Mouse (Mus musculus): ENCODE results near the gene H2-T23.
A peak's percentile ranks its signal among the peaks of the same experiment; 100 is the strongest.
"Not testable (repeated sequence)": the region's sequence is repeated elsewhere in the genome, so short reads cannot be mapped to it uniquely, and the experiment has no call there.

Gene H2-T23

DNA sequence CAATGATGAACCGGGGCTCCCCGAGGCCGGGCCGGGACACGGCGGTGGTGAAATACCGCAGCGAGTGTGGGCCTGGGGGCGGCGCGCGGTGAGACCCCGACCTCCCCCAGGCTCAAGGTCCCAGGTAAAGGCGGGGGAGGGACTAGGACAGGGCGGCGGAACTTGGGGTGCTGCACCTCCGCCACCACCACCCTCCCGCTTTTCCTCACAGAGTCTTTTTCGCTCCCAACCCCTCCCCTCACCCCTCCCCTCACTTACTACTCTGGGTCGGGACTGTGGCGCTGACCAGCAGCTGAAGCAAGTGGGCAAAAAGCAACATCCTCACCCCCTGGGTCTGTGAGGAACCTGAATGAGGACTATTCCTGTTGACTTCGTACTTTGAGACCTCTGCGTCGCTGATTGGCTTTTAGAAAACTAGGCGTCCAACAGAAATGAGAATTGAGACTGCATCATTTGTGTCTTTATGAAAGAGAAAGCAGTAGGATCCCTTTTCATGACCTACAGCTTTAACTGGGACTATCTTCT, at the start of gene H2-T23:
TSS of gene H2-T23 (minus strand) at position 505 of the 525 bp plus-strand sequence.
- DNase-seq, result peak; percentile 62

DNA sequence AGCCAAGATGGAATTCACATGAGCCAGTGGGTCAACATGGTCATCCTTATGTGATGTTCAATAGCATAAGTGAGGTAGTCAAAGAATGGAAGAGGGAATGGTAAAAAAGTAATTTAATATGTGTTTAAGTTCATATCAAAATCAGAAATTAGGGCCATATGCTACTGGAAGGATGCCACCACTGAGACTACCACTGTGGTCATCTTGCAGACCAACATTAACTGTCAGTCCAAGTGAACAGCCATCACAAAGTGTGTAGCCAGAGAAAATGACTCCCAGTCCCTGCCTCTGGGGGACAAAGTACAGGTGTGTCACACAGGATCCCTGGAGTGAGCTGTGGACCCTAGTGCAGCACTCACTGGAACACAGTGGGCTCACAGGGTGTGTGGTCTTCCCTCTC, 49.2 kb upstream of the H2-T23 start:
- not testable (repeated sequence) for DNase-seq

DNA sequence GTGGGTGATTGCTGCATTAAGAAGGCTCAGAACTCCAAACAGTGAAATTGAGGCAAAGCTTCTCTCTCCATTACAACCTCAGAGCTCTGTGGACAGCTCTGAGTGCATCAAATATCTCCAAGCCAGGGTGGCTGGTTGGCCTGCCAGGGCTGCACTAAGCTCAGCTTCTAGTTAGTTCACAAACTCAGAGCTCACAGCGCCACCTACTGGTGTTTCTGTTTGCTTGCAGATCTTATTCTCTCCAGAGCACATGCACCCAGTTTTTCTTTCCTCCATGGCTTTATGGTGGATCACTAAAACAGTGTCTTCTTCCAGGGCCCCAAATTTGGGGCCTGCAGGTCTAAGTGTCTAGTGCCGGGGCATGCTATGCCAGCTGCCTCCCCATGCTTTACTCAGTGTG, 28.2 kb upstream of the H2-T23 start:
- DNase-seq, result peak; percentile 95

DNA sequence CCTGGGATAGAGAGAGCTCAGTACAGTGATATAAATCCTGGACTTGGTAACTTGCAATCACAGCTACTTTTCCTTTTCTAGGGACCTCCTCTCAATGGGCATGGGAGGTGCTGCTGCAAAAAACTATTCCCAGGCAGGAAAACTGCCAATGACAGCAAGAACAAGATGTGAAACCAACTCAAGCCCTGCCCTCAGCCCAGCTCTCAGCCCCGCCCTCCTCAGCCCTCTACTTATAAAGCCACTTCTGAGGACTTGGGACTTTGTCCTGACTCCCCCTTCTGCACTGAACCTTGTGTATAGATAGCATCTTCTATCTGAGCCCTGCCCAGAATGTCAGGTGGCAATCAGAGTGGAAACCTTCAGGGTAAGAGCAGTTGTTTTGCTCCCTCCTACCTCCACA, 25.7 kb upstream of the H2-T23 start, which contains the start of gene Gm11127:
TSS of gene Gm11127 (minus strand) at position 10 of the 400 bp plus-strand sequence.
- not testable (repeated sequence) for DNase-seq

DNA sequence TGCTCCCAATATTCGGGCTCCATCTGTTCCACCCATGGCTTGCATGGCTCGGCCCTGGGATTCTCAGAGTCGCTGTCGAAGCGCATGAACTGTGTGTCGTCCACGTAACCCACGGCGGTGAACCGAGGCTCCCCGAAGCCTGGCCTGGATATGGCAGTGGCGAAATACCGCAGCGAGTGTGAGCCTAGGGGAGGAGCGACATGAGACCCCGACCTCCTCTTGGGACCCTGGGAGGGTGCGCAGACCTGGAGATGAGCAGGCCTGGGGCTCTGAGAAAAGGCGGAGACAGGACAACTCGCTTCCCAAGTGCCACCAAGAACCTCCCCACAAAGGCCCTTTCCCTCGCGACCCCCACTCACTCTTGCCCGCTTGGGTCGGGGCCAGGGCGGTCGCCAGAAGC, 25.3 kb upstream of the H2-T23 start:
- DNase-seq, result not testable (repeated sequence)

DNA sequence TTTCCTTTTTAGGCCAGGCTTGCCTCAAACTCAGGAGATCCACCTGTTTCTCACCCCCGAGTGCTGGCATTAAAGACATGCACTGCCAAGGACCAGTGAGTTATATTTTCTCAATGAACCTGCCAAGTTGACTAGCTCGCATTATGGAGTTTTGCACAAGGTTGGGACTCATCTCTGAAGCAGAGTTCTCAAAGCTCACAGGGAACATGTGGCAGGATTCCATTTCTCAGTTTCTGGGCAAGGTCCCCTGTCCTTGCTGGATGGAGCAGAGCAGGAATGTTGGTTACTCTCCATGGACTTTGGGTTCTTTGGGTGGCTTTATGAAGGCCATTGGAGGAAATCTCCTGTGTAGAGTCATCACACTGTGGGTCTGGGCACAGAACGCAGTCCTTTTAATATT, 10.6 kb upstream of the H2-T23 start:
- DNase-seq, result no peak

DNA sequence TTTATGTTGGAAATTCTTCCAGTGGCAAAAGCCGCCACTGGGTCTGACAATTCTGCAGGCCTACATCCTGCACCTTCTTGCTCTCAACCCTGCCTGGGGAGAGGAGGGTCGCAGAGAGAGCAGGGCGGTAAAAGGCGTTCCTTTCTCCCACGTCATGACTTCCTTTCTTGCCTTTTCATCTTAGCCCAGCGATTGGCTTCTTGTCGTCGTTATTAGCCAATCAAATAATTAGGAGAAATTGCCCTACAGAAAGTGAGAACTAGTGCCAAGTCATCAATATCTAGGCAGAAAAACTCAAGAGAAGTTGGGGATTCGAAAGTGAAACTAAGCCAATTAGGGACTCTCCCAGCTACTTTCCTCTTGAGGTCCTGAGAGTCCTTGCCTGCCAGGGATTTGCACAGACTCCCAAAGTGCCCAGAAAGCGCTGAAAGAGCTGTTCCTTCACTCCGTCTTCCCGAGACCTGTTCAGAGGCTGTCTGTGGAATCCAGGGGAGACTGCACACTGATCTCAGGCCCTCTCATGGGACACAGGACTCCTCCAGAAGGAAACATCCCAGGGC, 10.0 kb upstream of the H2-T23 start, which contains the start of the genes H2-T22 and Gm6034:
TSS of gene H2-T22 (minus strand) at position 138 of the 560 bp plus-strand sequence.
TSS of gene Gm6034 (plus strand) at position 352 of the 560 bp plus-strand sequence.
- DNase-seq, result peak; percentile 74

DNA sequence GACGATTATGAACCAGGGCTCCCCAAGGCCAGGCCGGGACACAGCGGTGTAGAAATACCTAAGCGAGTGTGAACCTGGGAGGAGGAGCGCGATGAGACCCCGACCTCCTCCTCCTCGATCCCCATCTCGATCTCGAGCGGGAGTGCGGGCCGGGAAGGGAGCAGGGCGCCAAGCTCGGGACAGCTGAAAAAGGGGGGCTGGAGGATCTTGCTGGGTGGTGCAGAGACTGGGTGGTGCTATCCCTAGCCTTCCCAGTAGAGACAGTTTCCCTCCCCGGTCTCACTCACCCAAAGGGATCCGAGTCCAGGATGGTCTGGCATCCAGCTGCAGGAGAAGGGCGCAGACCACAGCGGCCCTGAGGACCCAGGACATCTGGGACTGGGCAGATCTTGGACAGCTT, 9.4 kb upstream of the H2-T23 start:
- not testable (repeated sequence) for DNase-seq

DNA sequence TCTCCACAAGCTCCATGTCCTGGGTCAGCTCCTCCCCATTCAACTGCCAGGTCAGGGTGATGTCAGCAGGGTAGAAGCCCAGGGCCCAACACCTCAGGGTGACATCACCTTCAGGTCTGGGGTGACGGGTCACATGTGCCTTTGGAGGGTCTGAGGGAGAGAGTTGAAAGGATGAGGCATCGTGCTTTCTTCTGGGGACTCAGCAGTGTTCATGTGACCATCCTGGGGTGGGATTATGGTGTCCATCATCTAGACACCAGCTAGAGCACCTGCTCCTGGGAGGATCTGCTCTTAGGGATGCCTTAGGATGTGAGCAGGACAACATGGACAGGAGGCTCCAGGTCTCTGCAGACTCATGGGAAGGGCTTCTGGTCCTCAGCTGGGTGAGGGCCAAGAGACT, 7.9 kb upstream of the H2-T23 start:
- not testable (repeated sequence) for DNase-seq

DNA sequence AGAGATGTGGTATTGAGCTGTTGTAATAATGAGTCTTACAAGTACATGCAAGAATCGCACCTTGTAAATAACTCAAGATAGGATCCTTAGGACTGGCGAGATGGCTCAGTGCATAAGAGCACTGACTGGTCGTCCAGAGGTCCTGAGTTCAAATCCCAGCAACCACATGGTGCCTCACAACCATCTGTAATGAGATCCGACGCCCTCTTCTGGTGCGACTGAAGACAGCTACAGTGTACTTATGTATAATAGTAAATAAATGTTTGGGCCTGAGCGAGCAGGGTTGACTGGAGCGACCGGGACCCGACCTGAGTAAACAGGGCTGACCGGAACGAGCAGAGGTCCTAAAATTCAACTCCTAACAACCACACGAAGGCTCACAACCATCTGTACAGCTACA, 3.5 kb upstream of the H2-T23 start:
- not testable (repeated sequence) for DNase-seq

DNA sequence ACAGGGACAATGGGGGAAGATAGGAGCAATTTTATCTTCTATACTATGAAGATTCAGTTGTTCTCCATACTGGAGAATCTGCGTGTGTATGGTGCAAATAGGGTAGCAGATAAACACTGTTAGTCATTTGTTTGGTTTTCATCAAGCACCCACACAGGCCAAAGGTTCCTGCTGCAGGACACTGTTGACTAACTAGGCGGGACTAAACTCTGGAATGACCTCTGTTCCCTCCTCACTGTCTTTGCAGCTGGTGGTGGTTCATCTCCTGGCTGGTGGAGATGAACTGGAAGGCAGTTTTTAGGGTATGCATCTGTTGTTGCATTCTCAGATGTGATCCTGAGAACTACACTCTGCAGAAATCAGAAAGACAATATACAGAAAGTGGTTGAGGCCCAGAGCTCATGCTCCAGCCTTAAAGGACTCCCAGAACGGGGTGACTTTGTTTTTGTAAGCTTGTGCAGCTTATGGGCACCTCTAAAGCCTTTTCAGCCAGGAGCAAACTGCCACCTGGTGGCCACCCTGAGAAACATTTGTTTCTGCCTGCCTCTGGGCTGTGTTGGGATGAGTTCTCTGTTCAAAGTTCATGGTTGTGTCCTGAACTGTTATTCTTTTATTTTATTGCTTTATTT, 2.5 kb upstream of the H2-T23 start:
- peak; percentile 70 for DNase-seq

DNA sequence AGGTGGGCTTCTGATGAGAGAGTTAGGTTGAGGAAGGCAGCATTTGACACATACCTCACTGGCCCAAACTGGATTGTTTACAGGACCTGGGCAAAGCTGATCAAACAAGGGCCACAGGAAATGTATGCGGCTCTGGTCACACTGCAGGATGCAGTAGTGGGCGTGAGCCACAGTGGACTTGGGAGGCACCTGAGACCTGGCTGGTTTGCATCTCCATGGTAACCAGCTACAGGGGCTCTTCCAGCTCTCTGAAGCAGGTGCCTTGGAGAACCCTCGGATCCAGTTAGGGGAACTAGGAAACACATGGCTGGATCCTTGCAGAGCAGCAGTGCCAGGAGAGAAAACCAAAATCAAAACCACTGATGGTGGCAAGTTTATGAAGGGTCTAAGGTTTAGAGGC, 1.9 kb upstream of the H2-T23 start:
- DNase-seq, result not testable (repeated sequence)

DNA sequence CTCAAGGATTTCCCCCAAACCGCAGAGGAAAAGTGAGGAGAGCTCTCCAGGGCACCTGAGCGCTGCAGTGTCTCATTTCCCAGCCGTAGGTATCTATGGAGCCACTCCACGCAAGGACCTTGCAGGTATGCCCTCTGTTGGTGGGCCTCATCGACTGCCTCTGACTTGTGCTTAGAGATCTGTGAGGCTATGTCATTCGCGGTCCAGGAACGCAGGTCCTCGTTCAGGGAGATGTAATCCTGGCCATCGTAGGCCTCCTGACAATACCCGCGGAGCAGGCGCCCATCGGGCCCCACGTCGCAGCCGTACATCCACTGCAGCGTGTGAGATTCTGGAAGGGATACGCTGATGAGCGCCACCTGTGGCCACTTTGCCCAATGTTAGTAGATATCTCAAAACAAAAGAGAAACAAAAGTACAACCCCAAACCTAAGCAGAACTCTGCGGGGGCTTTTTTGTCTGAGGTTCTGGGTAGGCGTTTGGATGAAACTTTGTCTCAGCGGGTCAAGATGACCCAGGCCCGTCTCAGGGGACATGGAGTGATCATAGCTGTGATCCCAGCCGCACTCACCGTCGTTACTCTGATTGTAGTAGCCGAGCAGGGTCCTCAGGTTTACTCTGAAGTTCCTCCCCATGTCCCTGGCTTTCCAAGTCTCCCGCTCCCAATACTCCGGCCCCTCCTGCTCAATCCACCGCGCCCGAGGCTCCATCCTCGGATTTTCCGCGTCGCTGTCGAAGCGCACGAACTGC, 898 bp downstream of the H2-T23 start:
- DNase-seq, result peak; percentile 57

DNA sequence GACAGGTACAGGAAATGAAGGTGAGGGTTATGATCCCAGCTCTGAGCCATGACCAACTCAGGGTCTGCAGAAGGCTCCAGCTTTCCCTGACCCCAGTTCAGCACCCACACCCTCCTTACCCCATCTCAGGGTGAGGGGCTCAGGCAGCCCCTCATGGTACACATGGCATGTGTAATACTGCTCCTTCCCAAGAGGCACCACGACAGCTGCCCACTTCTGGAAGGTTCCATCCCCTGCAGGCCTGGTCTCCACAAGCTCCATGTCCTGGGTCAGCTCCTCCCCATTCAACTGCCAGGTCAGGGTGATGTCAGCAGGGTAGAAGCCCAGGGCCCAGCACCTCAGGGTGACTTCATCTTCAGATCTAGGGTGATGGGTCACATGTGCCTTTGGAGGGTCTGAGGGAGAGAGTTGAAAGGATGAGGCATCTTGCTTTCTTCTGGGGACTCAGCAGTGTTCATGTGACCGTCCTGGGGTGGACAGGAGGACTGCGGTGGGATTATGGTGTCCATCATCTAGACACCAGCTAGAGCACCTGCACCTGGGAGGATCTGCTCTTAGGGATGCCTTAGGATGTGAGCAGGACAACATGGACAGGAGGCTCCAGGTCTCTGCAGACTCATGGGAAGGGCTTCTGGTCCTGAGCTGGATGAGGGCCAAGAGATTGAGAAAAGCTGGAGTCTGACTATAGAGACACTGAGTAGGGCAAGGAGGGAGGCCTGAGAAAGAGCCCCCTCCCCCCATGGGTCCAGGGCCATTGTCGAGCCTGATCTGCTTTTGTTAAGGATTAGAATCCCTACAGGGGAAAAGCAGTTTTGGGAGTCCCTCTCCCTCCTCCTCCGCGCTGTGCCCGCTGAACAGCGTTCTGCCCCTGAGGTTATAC, 1.7 kb downstream of the H2-T23 start:
- not testable (repeated sequence) for DNase-seq

DNA sequence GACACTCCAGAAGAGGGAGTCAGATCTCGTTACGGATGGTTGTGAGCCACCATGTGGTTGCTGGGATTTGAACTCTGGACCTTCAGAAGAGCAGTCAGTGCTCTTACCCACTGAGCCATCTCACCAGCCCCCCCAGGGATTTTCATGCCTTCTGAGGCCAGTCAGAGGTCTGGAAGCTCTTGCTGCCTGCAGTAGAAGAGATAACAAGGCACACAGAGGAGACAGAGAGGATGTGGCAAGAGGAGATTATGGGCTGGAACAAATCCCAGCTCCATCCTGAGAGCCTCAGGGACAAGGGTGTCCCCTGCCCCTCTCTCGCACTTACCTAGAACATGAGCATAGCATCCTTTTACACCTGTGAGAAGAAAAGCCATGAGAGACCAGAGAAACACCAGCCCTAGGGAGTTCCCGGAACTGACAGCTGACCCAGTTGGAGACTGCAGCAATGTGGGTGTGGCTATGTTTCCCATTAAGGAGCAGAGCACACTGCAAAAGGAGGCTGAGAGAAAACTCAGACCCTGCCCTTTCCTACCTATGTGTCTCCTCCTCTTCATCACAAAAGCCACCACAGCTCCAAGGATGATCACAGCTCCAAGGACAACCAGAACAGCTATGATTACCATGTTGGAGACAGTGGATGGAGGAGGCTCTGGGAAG, 2.5 kb downstream of the H2-T23 start:
- not testable (repeated sequence) for DNase-seq

DNA sequence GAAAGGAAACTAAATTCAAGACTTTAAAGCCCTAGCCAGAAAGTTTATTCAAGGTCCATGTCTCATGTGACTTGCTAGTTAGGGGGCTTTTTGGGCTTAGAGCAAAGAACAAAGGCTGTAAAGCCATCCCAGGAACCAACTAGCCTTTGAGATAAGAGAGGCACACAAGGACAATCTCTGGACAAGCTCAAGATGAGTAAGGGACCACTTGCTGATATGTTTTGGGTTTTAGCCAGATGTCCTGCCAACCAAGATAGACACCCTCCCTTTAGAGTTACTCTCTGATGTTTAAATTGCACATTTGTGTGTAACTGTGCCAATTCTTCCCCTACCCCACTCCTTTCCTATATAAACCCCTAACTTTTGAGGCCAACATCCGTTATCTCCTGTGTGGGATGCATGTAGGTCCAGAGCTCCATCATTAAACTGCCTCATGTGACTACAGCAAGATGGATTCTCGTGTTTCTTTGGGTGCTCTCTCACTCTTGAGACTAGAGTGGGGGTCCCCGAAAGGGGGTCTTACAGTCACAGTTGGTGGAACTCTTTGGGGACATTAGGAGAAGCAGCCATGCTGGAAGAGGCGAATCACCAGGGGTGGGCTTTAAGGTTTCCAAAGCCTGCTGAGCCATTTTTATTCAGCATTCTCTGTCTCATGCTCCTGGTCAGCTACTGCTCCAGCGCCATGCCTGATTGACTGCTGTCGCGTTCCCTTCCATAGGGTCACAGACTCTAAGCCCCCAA, 3.6 kb downstream of the H2-T23 start:
- no peak for DNase-seq

DNA sequence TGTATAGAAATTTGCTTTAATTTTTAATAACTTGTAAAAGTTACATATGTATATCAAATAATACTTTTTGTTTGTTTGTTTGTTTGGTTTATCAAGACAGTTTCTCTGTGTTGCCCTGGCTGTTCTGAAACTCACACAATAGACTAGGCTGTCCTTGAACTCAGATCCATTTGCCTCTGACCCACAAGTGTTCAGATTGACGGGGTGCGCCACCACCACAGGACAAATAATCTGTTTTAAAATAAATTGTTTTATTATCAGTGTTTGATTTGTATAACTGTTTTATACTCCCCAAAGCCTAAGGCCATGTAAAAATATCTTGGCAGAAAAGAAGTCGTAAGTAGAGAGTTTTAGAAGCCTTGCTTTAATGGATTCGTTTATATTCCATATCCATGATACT, 5.0 kb downstream of the H2-T23 start:
- no peak for DNase-seq

DNA sequence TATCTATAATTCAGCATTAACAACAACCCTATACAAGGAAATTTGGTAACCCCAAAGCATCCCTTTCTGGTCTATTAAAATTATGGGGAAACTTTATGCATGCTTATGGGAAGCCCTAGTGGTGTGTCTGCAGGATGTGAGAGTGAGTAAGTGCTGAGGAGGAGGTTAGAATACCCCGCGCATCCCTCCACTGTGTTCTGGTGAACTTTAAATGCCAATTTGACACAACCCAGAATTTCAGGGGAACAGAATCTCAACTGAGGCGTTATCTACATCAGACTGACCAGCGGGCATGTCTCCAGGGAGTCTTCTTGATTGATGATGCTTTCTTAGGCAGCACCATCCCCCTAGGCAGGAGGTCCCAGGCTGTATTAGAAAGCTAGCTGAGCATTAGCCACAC, 6.8 kb downstream of the H2-T23 start:
- DNase-seq, result no peak

DNA sequence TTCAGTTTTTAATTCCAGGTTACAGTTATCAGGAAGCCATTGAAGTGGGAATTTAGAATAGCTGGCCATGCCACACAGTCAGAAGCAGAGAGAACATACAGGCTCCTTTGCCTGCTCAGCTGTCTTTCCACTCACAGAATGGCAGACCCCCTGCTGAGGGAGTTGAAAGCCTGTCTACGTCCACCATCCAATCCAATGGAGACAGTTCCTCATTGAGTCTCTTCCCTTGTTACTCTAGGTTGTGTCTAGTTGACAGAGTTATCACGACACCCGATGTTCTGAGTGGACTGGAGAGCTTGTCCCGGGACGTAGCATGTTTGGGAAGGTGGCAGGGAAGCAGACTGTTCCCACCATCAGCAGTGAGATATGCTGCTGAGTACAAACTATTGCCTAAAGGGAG, 7.5 kb downstream of the H2-T23 start:
- DNase-seq, result no peak

DNA sequence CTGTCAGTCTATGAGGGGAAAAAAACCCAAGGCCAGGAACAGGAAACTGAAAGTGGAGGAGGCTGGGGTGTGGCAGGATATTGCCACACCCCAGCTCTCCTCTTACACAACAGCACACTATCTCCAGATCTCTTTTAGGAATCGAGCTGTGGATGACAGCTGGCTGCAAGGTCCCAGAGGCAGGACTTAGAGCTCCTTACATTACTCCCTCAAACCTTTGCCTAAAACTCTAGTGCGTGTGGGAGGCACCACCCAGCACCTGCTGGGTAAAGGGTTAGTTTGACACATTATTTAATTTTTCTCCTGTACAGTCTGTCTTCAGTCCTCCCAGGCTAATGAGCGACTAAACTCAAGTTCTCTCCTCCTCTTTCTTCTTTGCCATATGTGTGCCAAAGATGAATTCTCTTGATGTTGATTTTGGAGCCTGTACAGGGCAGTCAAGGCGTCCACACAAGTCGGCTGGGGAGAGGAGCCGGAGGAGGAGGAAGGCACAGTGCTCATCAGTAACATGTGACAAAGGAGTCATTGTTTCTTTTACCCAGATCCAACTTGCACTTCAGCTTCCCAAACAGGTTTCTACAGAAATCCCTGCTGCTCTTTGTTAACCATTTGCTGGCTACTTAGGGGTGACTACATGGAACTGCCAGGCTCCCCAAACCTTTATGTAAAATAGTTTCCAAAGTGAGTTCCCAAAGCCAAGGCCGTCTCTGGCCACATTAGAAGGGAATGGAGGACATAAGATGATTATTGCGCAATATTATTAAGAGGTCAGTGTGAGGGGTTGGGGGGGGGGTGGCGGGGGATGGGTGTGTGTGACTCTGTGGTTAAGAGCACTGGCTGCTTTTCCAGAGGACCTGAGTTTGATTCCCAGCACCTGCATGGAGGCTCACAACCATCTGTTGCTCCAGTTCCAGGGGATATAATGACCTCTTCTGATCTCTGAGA, 8.7 kb downstream of the H2-T23 start:
- DNase-seq, result peak; percentile 51

Data from lung, postnatal 14 days (tissue).